Mouse (Mus musculus) NIH3T3 (cell line): Measurements from ENCODE around the gene Adamts4.
A peak's percentile ranks its signal among the peaks of the same experiment; 100 is the strongest.
"Not testable (repeated sequence)": the region's sequence is repeated elsewhere in the genome, so short reads cannot be mapped to it uniquely, and the experiment has no call there.

ENCODE experiments used
- DNase-seq: peaks from one replicate; pipeline ENCODE4 v3.0.0-alpha.2; 2012; ENCODE audit warnings: low read depth

Gene Adamts4

GRCm38 (mm10) chr1:171231844-171232243, 18.4 kb upstream of the Adamts4 start:
- DNase-seq: no peak

- no peak for DNase-seq
Measured at GRCm38 (mm10) chr1:171232348-171232747, 17.9 kb upstream of the Adamts4 start.

- peak; percentile 69 for DNase-seq
Measured at GRCm38 (mm10) chr1:171232800-171233730, 17.2 kb upstream of the Adamts4 start.

GRCm38 (mm10) chr1:171234126-171234525, 16.1 kb upstream of the Adamts4 start, which contains the start of gene Fcer1g:
TSS of gene Fcer1g (minus strand) at chr1:171234365.
- DNase-seq: no peak

- DNase-seq: no peak
Measured at GRCm38 (mm10) chr1:171234538-171234937, 15.7 kb upstream of the Adamts4 start.

GRCm38 (mm10) chr1:171235791-171236190, 14.4 kb upstream of the Adamts4 start:
- DNase-seq: no peak

GRCm38 (mm10) chr1:171237438-171237837, 12.8 kb upstream of the Adamts4 start:
- no peak for DNase-seq

- peak; percentile 76 for DNase-seq
Measured at GRCm38 (mm10) chr1:171238463-171238862, 11.8 kb upstream of the Adamts4 start.

GRCm38 (mm10) chr1:171239992-171240744, 10.1 kb upstream of the Adamts4 start:
- DNase-seq: no peak

GRCm38 (mm10) chr1:171240911-171241310, 9.3 kb upstream of the Adamts4 start:
- DNase-seq: no peak

- not testable (repeated sequence) for DNase-seq
Measured at GRCm38 (mm10) chr1:171241952-171242351, 8.3 kb upstream of the Adamts4 start.

- DNase-seq: peak; percentile 41
Measured at GRCm38 (mm10) chr1:171245353-171245752, 4.9 kb upstream of the Adamts4 start.

- DNase-seq: peak; percentile 99
Measured at GRCm38 (mm10) chr1:171246709-171247452, 3.3 kb upstream of the Adamts4 start.

GRCm38 (mm10) chr1:171247453-171247841, 2.8 kb upstream of the Adamts4 start:
- no peak for DNase-seq

- DNase-seq: no peak
Measured at GRCm38 (mm10) chr1:171247916-171248315, 2.3 kb upstream of the Adamts4 start.

- DNase-seq: no peak
Measured at GRCm38 (mm10) chr1:171248386-171249226, 1.6 kb upstream of the Adamts4 start.

- peak; percentile 70 for DNase-seq
Measured at GRCm38 (mm10) chr1:171250680-171251593, 716 bp downstream of the Adamts4 start, which contains the start of gene Ndufs2. TSS of gene Ndufs2 (minus strand) at chr1:171251388.

GRCm38 (mm10) chr1:171251594-171252324, 1.5 kb downstream of the Adamts4 start:
- peak; percentile 80 for DNase-seq

GRCm38 (mm10) chr1:171252415-171252814, 2.2 kb downstream of the Adamts4 start:
- DNase-seq: no peak
